Mouse (Mus musculus) heart, postnatal 0 days (tissue): Measurements from ENCODE around the gene Hif3a. TPM values are rescaled to one million over a fixed set of nuclear protein-coding genes. Genes with fewer than 3 reads are reported as not detected.

Experiments
- ATAC-seq: fragments of 200-750 bp; cut with Nextera tagmentation; 2 replicates; pipeline ENCODE4 v1.8.0; 2017; ENCODE audit warnings: low read depth, moderate number of reproducible peaks, moderate library complexity; ENCODE audit not compliant: insufficient read depth
- DNase-seq: peaks from one replicate; pipeline ENCODE4 v3.0.0-alpha.2; 2016; ENCODE audit warnings: low spot score
- H3K27ac ChIP-seq: fragments of 300-500 bp; sonication (generic); 2 replicates; pipeline ENCODE4 v1.5.1; 2014; ENCODE audit warnings: low read depth, mild to moderate bottlenecking
- H3K27me3 ChIP-seq: fragments of 300-500 bp; sonication (generic); 2 replicates; pipeline ENCODE4 v1.6.1; 2014; ENCODE audit warnings: low read length, mixed read lengths; ENCODE audit not compliant: control insufficient read depth, insufficient read depth
- H3K36me3 ChIP-seq: fragments of 300-500 bp; sonication (generic); replicated peaks from 2 replicates; pipeline ENCODE4 v1.6.1; 2014; ENCODE audit warnings: low read length, mixed read lengths; ENCODE audit not compliant: control insufficient read depth, insufficient read depth
- H3K4me1 ChIP-seq: fragments of 300-500 bp; sonication (generic); 2 replicates; pipeline ENCODE4 v1.6.1; 2014; ENCODE audit warnings: antibody characterized with exemption; ENCODE audit not compliant: control insufficient read depth, insufficient read depth
- H3K4me2 ChIP-seq: fragments of 300-500 bp; sonication (generic); 2 replicates; pipeline ENCODE4 v1.6.1; 2014; ENCODE audit warnings: low read depth, mild to moderate bottlenecking, low read length, moderate library complexity
- H3K4me3 ChIP-seq: fragments of 300-500 bp; sonication (generic); 2 replicates; pipeline ENCODE4 v1.5.1; 2014; ENCODE audit warnings: low read depth, low read length
- H3K9ac ChIP-seq: fragments of 300-500 bp; sonication (generic); replicated peaks from 2 replicates; pipeline ENCODE4 v1.6.1; 2014; ENCODE audit warnings: low read depth, low read length, mixed read lengths
- H3K9me3 ChIP-seq: fragments of 300-500 bp; sonication (generic); replicated peaks from 2 replicates; pipeline ENCODE4 v1.6.1; 2016; ENCODE audit warnings: low read length; ENCODE audit not compliant: control insufficient read depth
- CTCF ChIP-seq: IDR thresholded peaks from 2 replicates; pipeline ENCODE4 v1.5.1; 2016; ENCODE audit warnings: antibody characterized with exemption, control low read depth, low read depth
- EP300 ChIP-seq: IDR thresholded peaks from 2 replicates; pipeline ENCODE4 v1.6.1; 2016; ENCODE audit warnings: antibody characterized with exemption, low read depth
- WGBS: fragments of 180-500 bp; shearing (Covaris S2); extraction: QIAGEN DNeasy Blood & Tissue Kit; methylation state at CpG from one replicate; pipeline ENCODE4 v1.1.7; 2014; 5-methylcytosine and 5-hydroxymethylcytosine counted together
- polyA plus RNA-seq: library from polyadenylated mRNA; unstranded; fragments of >200 nt; fragmentation: Nextera tagmentation; extraction: Ambion mirVana; gene quantifications from 2 replicates; pipeline ENCODE4 v1.2.1, GENCODE M21; 2015
- total RNA-seq: library from RNA; depleted of rRNA; stranded (reverse); fragments of >200 nt; gene quantifications from 2 replicates; pipeline ENCODE4 v1.2.3, GENCODE M21; 2014; ENCODE audit warnings: low replicate concordance

Hif3a gene
- total and polyA plus RNA-seq, 2 experiments from 2014 or later, result 4.2 to 35.5 TPM

GRCm38 (mm10) chr7:16994400-16994799 lies 67.8 kb downstream of the Hif3a start:
- Histone ChIP-seq H3K27me3 (no peaks in the 10 kb centered on the region), H3K4me3 (peak overlapping the region; percentile 71), H3K4me1 (peaks cover 52% of the 10 kb centered on the region), H3K36me3 (peaks cover 21% of the 10 kb centered on the region), H3K4me2 (peak overlapping the region; percentile 95), H3K27ac (peak overlapping the region; percentile 93), H3K9ac (peak overlapping the region; percentile 79), H3K9me3 (no peaks in the 10 kb centered on the region)
- DNase-seq, result no peak
- ATAC-seq, result no peak
- WGBS, result under 1% methylated on average over 20 of the region's 20 CpGs
- TF ChIP-seq CTCF (no peak), EP300 (no peak)

DNA sequence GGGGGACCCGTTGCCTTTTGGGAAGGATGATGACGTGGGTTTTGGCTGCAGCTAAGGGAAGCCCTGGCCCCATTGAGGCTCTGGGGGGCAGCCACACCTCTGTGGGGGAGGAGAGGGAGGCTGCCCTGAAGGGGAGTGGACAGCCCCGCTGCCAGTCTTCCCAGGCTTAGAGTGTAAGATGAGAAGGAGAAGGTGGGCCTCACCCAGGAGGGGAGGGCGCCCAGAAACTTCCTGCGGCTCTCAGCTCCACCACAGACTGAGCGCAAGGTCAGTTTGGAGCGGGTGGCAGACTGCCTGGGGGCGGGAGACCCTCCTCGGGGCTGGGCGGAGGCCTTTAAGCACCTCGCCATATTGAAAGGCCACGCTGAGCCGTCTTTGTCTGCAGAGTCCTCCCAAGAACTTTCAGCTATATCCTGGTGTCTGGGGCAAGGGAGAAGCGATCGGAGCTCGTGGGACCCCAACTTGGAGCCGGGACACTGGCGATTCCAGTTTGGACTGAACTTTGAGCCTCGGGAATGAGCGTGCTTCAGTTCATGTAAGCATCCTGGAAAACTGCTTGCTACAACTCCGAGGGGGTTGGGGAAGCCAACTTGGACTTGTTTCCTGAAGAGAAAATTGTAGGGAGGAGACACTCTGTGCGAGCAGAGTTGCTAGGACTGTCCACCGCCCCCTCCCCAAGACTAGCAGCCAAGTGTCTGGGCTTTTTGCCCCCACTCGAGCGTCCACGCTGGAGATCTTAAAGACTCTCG lies 68.4 kb downstream of the Hif3a start:
- peak; percentile 91 for DNase-seq
- peak; percentile 95 for ATAC-seq
- H3K4me3 ChIP-seq, result peak overlapping the region; percentile 71
- H3K4me1 ChIP-seq, result peaks cover 47% of the 10 kb centered on the region
- TF ChIP-seq CTCF, result no peak
- no peak for TF ChIP-seq EP300
- under 1% methylated on average over 26 of the region's 27 CpGs for WGBS
- H3K9me3 ChIP-seq, result no peaks in the 10 kb centered on the region
- H3K36me3 ChIP-seq, result peaks cover 16% of the 10 kb centered on the region
- peak overlapping the region; percentile 95 for H3K4me2 ChIP-seq
- H3K27ac ChIP-seq, result peak overlapping the region; percentile 93
- no peaks in the 10 kb centered on the region for H3K27me3 ChIP-seq
- peak overlapping the region; percentile 79 for H3K9ac ChIP-seq

- Histone ChIP-seq H3K9ac (0 out of 2 replicates have a peak within 1 kb of the TSS, but pooled peaks have one; percentile 79), H3K9me3 (no peaks in the 10 kb centered on the region), H3K4me1 (peaks cover 59% of the 10 kb centered on the region), H3K27ac (peak within 1 kb of the TSS; percentile 93), H3K4me3 (peak within 1 kb of the TSS; percentile 71), H3K36me3 (peaks cover 2% of the 10 kb centered on the region), H3K27me3 (no peaks in the 10 kb centered on the region), H3K4me2 (peak within 1 kb of the TSS; percentile 95)
- 94% methylated on average over 5 of the region's 5 CpGs for WGBS
- ATAC-seq (no peak), DNase-seq (no peak)
- no peak for TF ChIP-seq CTCF
- TF ChIP-seq EP300, result no peak
Measured at GRCm38 (mm10) chr7:16992451-16992807, 69.8 kb downstream of the Hif3a start, which contains the start of gene Ccdc8. Gene Ccdc8, plus strand, starts transcription at chr7:16992708.

DNA sequence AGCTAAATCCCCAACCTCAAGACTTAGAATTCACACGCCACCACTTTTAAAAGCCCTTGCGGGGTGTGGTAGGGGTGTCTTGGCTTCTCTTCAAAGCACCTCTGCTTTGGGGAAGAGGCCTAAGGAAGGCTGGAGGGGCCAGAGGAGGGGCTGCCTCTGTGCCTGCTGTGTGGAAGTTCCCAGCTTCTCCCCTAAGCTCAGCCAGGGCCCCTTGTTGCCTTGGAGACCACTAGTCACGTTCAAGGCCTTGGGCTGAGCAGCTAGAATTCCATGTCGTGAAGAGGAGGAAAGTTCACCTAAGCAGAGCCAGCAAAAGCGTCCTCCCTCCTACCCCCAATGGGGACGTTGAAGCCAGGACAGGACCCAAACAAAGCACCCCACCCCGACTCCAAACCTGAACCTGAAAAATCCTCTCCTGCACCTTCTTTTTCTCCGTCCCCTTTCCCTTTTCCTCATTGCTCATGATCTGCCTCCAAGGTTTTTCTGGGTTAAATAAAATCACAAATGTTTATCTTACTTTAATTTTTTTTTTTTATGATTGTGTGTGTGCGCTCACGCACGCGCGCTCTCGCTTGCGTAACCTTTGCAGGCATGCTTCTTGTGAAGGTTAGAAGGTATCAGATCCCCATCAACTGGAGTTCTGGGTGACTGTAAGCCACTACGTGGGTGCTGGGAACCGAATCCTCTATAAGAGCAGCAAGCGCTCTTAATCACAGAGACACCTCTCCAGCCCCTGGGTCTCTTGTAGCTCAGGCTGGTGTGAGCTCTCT lies 70.4 kb downstream of the Hif3a start:
- H3K27me3 ChIP-seq, result no peaks in the 10 kb centered on the region
- H3K4me3 ChIP-seq, result no peak overlapping the region
- peak overlapping the region; percentile 75 for H3K27ac ChIP-seq
- H3K9ac ChIP-seq, result 0 out of 2 replicates have a peak overlapping the region, but pooled peaks have one; percentile 8
- H3K9me3 ChIP-seq, result no peaks in the 10 kb centered on the region
- peak; percentile 59 for DNase-seq
- TF ChIP-seq CTCF (no peak), EP300 (no peak)
- peak; percentile 29; the same call in 1 of the 2 replicates for ATAC-seq
- H3K4me2 ChIP-seq, result 0 out of 2 replicates have a peak overlapping the region, but pooled peaks have one; percentile 6
- H3K4me1 ChIP-seq, result peaks cover 62% of the 10 kb centered on the region
- WGBS, result 57% methylated on average over 18 of the region's 18 CpGs
- no peaks in the 10 kb centered on the region for H3K36me3 ChIP-seq

GRCm38 (mm10) chr7:16990006-16990744 lies 72.1 kb downstream of the Hif3a start:
- ATAC-seq, result no peak

More at GRCm38 (mm10) chr7:16990006-16990744, 72.1 kb downstream of the Hif3a start:
- no peaks in the 10 kb centered on the region for H3K27me3 ChIP-seq
- 26% methylated on average over 15 of the region's 15 CpGs for WGBS
- peak overlapping the region; percentile 67 for H3K27ac ChIP-seq
- H3K4me1 ChIP-seq, result peaks cover 50% of the 10 kb centered on the region
- H3K9ac ChIP-seq, result no peak overlapping the region
- no peak overlapping the region for H3K4me2 ChIP-seq
- H3K9me3 ChIP-seq, result no peaks in the 10 kb centered on the region
- DNase-seq, result no peak
- H3K4me3 ChIP-seq, result no peak overlapping the region
- no peaks in the 10 kb centered on the region for H3K36me3 ChIP-seq
- TF ChIP-seq CTCF (no peak), EP300 (no peak)
